ENCODE assay signal across 21 mouse cellular contexts in the genomic region with DNA sequence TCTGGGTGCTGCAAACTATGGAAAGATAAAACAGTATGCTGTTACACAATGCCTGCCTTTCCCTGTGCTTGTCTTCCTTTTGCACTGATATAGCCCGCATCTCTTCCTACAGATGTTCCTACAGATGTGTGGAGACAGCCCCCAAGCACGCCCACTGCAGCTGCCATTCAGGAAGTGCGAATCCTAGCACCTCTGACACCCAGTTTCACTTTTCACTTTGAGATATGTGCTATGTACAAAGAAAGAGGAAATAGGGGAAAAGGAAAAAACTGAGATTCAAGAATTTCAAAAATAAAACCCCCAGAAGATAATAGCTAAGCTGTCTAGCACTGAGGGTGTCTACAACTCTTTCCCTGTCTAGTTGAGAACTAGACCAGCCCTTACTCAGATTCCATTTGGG.
DNase-seq lines count a peak whose midpoint lies in the region; ATAC-seq lines count a peak whose summit lies in the region.
"Had no signal": no experiment of that assay in that cellular context is flagged by ENCODE, and none has a peak within 500 bp of the region (broad histone marks: within the 10 kb centered on the region; RNA-seq: fewer than 3 reads in every experiment).

No protein-coding gene starts in this region.

- no peak for DNase-seq in frontal cortex, postnatal 25 days (ENCODE audit: low spot score in 2 of 2)
- DNase-seq in A20 (ENCODE audit: low read depth, low spot score), result peak; percentile 64
- peak; percentile 38 for DNase-seq in brain, adult 2 months (ENCODE audit: low read depth, low spot score)
- no peak for DNase-seq in cerebellum, postnatal 14 days
- DNase-seq in thymus, postnatal 25 days, result no peak
- DNase-seq: adrenal gland, adult 8-10 months; adrenal gland, postnatal 25 days; B cell, adult 2 months; cerebellum, adult 18-20 months; cerebellum, adult 9-10 months; cerebellum, postnatal 25 days; forebrain, postnatal 0 days; gastrocnemius, postnatal 10 days; gastrocnemius, postnatal 36 days; heart, postnatal 10 days; heart, postnatal 36 days had no signal

- ATAC-seq in frontal cortex, adult (ENCODE audit: low TSS enrichment), result peak; percentile 44
- ATAC-seq: activated CD4-positive, CD25-positive, alpha-beta regulatory T cell, adult 4 months; forebrain, embryonic 14.5 days; forebrain, postnatal 0 days; hindbrain, embryonic 16.5 days; intestine, embryonic 15.5 days had no signal

Comparison
In these comparisons a context has a peak if more than half of its experiments do, and no peak if none do; other contexts are left out.
1. DNase-seq: peak in A20 (single experiment) and brain, adult 2 months (single experiment); none in frontal cortex, postnatal 25 days (0 of 2), cerebellum, postnatal 14 days (0 of 2) and thymus, postnatal 25 days (single experiment).